Mouse (Mus musculus) ES-E14 (cell line): Measurements from ENCODE around the gene Nle1.
"Not testable (repeated sequence)": the region's sequence is repeated elsewhere in the genome, so short reads cannot be mapped to it uniquely, and the experiment has no call there.

Source experiments
- MAFK ChIP-seq: IDR thresholded peaks from 2 replicates; pipeline ENCODE4 v1.6.1; 2014; ENCODE audit warnings: mild to moderate bottlenecking, low read depth, low read length, inconsistent platforms; ENCODE audit not compliant: insufficient read depth
- ZNF384 ChIP-seq: IDR thresholded peaks from 2 replicates; pipeline ENCODE4 v1.6.1; 2012; ENCODE audit warnings: low read depth, low read length, inconsistent platforms

- not testable (repeated sequence) for TF ChIP-seq ZNF384, MAFK
These were observed 23.6 kb upstream of the Nle1 start for GRCm38 (mm10) chr11:82931671-82932450.
